Mouse (Mus musculus) bone marrow macrophage, adult 2 months (primary cell): ENCODE measurements around the gene Hist1h2ap. TPM values are rescaled to one million over a fixed set of nuclear protein-coding genes. Genes with fewer than 3 reads are reported as not detected.

Source experiments
- H3K27ac ChIP-seq: 2 replicates; pipeline ENCODE4 v1.5.1; 2012; ENCODE audit warnings: low read depth, low read length; ENCODE audit not compliant: insufficient read depth
- H3K4me1 ChIP-seq: 2 replicates; pipeline ENCODE4 v1.6.1; 2012; ENCODE audit warnings: low read length; ENCODE audit not compliant: control insufficient read depth, insufficient read depth
- H3K4me3 ChIP-seq: 2 replicates; pipeline ENCODE4 v1.5.1; 2012; ENCODE audit warnings: mild to moderate bottlenecking, low read length, moderate library complexity; ENCODE audit not compliant: insufficient read depth
- CTCF ChIP-seq: IDR thresholded peaks from 2 replicates; pipeline ENCODE4 v1.5.1; 2012; ENCODE audit warnings: low read depth, mild to moderate bottlenecking, low read length, moderate library complexity
- POLR2A ChIP-seq: IDR thresholded peaks from 2 replicates; pipeline ENCODE4 v1.6.1; 2012; ENCODE audit warnings: mild to moderate bottlenecking, low read depth, low read length, borderline replicate concordance
- polyA plus RNA-seq: library from polyadenylated mRNA; stranded (reverse); fragments of >200 nt; gene quantifications from 2 replicates; pipeline ENCODE4 v1.2.4, GENCODE M21; 2012; ENCODE audit not compliant: missing spikeins, insufficient read depth, insufficient read length

Hist1h2ap gene
- polyA plus RNA-seq, 1 experiment, result 14.7 TPM

DNA sequence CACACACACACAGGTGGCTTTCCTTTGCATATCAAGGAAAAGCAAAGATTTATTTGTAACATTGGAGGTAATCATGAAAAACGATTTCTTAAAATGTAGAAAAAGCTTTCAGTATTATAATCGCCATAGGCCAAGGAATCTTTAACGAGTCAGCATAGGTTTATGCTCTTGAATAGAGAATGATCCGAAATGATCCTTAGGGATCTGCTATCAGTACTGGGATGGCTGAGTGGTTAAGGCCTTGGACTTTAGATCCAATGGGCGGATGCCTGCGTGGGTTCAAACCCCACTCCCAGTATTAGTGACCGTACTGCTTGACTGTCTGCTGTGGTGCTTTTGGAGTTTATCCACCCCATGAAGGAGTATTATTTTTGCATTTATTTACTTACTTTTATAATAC, 37.7 kb downstream of the Hist1h2ap start:
- TF ChIP-seq POLR2A, result no peak
- no peak for TF ChIP-seq CTCF

DNA sequence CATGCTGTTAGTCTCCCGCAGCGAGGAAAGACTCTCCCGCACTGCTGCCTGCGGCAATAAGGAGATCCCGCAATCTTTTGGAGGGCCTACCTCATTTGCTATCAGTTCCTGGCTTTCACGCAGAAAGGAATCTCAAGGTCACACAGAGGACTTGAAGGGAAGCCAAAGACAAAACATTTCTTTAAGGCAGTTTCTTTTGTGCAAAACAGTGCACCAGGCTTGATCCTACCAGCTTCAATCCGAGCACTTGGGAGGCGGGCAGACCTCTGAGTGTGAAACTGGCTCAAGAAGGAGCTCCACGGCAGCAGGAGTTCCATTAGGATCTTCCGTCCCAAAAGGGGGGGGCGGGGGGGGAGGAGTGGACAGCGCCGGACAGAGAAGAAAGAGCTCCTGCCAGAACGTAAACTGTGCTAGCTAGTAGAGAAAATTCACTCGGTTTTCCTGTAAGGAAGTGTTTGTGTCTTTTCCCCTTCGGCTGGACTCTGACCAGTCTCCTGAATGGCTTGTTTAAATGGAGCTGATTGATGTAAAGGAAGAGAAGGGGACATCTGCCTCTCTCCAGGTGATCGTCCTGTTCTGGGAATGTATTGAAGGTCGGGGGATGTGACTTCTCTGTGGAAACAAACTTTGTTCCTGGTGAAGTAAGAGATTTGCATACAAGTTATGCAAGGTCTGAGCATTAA, 42.6 kb downstream of the Hist1h2ap start:
- H3K27ac ChIP-seq, result no peak overlapping the region
- TF ChIP-seq POLR2A (no peak), CTCF (no peak)
- H3K4me1 ChIP-seq, result peaks cover 18% of the 10 kb centered on the region
- no peak overlapping the region for H3K4me3 ChIP-seq

More for the DNA sequence above, 37.7 kb downstream of the Hist1h2ap start:
- Histone ChIP-seq H3K4me3 (no peak overlapping the region), H3K27ac (no peak overlapping the region), H3K4me1 (peaks cover 6% of the 10 kb centered on the region)

DNA sequence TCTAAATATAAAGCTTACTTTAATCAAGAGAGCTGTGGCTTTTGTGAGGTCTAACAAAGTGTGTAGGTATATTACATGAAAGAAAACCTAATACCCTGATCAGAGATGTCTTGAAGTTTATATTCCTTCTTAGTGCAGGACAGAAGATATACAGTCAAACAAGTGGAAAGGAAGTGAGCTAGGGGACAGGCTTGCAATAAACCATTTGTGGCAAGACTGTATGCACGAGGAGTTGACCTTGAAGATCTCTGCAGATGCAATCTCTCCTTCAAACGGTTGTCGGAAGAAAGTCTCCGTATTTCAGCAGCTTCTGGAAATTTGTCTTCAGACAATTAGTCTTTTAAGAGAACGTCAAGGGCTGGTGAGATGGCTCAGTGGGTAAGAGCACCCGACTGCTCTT, 43.4 kb downstream of the Hist1h2ap start:
- no peak overlapping the region for H3K4me3 ChIP-seq
- TF ChIP-seq POLR2A (no peak), CTCF (no peak)
- H3K4me1 ChIP-seq, result peaks cover 20% of the 10 kb centered on the region
- H3K27ac ChIP-seq, result no peak overlapping the region

DNA sequence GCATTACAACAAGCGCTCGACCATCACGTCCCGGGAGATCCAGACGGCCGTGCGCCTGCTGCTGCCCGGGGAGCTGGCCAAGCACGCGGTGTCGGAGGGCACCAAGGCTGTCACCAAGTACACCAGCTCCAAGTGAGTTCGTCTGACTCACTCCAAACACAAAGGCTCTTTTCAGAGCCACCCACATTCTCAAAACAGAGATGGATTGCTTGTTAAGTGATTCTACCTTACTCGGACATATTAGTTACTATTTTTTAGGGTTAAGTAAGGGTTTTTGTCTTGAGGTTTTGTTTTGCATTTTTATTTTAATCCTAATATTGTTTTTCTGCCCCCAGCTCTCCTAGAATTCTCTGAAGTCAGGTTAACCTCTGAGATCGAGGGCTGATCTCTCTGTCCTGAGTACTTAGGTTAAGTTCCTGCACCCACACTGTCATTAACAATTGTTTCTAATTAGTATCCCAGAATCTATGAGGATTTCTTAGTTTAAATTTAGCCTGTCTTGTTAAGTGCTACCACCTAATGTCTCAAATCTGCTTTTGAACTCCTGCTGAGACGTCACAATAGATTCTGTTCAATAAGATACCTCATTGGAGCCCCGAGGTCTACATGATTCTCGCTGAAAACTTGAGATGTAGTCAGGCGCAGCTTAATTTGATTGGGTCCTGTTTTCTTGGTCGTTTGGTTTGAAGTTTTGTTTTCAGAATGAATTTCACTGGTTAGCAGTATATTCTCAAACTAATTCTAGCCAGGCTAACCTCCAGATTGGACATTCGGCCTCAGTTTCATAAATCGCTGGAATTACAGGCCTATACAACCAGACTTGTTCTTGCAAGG, 45.3 kb downstream of the Hist1h2ap start:
- TF ChIP-seq POLR2A, result no peak
- no peak for TF ChIP-seq CTCF

DNA sequence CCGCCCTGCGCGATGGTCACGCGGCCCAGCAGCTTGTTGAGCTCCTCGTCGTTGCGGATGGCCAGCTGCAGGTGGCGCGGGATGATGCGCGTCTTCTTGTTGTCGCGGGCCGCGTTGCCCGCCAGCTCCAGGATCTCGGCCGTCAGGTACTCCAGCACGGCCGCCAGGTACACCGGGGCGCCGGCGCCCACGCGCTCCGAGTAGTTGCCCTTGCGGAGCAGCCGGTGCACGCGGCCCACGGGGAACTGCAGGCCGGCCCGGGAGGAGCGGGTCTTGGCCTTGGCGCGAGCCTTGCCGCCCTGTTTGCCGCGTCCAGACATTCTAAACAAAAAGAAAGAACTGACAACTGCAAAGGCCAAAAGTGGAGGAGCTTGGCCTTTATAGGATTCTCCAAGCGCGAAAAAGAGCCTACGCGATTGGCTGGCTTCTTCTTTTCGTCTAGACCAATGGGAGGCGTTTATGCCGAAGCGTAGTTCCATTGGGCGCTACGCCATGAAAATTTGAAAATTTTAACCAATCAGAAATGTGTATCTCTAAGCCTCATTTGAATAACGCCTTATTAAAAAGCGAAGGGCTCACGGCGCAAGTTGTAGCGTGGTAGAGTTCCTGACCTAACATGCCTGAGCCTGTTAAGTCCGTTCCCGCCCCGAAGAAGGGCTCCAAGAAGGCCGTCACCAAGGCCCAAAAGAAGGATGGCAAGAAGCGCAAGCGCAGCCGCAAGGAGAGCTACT, 46.2 kb downstream of the Hist1h2ap start, which contains the start of the genes Hist1h2an and Hist1h2bp:
Gene Hist1h2an, minus strand, starts transcription at position 320 of the 731 bp plus-strand sequence.
Gene Hist1h2bp, plus strand, starts transcription at position 563 of the 731 bp plus-strand sequence.
- Histone ChIP-seq H3K4me1 (peaks cover 23% of the 10 kb centered on the region), H3K4me3 (peak within 1 kb of the TSS; percentile 58), H3K27ac (peak within 1 kb of the TSS; percentile 86)

More for the DNA sequence above, 45.3 kb downstream of the Hist1h2ap start:
- H3K27ac ChIP-seq, result peak overlapping the region; percentile 67
- peaks cover 24% of the 10 kb centered on the region for H3K4me1 ChIP-seq
- H3K4me3 ChIP-seq, result peak overlapping the region; percentile 38

DNA sequence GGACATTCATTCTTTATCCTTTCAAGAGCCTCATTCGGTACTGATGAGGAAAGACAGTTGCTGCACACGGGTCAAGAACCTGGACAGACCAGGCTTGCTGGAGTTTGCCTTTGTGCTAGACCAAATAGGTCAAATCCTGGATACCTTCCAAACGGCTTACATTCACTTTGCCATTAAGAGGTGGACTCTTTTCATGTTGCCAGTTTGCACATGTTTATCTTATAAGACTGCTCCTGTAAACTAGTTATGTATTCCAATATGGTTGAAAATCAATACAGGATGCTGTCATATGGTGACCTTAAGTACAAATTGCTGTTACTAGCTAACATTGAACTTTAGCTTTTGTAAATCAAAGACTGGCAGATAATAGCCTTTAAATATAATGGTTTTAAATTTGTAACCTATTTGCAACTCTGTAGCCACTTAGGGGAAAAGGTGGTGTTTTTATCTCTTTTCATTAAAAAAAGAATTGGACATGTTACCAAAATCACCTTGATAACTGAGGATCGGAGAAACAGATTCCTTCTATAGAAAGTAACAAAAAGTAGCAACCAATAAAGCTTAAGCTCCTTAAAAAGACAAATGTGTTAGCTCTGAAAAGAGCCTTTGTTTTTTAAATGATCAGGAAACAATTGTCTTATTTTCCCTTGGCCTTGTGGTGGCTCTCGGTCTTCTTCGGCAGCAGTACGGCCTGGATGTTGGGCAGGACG, 47.0 kb downstream of the Hist1h2ap start:
- Histone ChIP-seq H3K27ac (peak overlapping the region; percentile 86), H3K4me1 (peaks cover 18% of the 10 kb centered on the region)
- TF ChIP-seq CTCF (no peak), POLR2A (no peak)

DNA sequence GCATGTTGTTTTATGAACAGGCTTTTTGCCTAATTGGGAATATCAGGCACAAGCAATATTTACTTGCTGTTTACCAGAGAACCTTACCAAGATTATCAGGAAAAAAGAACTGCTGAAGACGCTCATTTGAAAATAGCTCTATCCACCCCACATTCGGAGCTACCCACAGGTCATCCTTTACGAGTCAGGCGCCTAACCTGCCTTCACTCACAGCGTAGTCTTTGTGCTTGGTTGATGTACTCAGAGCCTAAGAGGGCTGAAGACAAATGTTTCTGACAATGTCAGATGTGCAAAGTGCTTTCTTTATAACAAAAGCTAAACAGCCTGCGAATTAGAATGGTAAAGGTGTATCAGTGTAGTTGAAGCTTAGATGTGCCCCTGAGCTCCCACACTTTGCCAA, 49.0 kb downstream of the Hist1h2ap start:
- peak overlapping the region; percentile 89 for H3K27ac ChIP-seq
- peaks cover 20% of the 10 kb centered on the region for H3K4me1 ChIP-seq
- H3K4me3 ChIP-seq, result no peak overlapping the region
- TF ChIP-seq POLR2A (no peak), CTCF (no peak)

More for the DNA sequence above, 47.0 kb downstream of the Hist1h2ap start:
- peak overlapping the region; percentile 58 for H3K4me3 ChIP-seq

DNA sequence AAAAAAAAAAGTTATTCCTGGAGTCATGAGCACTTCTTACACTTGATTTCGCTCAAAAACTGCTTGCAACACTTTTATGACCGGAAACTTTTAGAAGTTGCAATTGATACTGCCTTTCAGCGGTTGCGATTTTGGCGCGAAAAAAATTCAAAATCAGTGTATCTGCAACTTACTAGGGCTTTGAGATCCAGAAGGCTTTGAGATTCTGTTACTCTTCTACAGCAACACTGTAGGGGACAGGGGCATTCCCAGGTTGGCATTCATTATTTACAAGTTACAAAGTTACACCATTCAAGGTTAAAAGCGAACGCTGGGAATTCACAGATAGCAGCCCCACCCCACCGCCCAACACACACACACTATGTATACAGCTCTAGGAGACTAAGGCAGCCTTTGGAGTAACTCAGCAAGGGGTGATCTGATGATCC, 49.6 kb downstream of the Hist1h2ap start:
- Histone ChIP-seq H3K4me3 (peak overlapping the region; percentile 18), H3K27ac (peak overlapping the region; percentile 89), H3K4me1 (peaks cover 20% of the 10 kb centered on the region)

DNA sequence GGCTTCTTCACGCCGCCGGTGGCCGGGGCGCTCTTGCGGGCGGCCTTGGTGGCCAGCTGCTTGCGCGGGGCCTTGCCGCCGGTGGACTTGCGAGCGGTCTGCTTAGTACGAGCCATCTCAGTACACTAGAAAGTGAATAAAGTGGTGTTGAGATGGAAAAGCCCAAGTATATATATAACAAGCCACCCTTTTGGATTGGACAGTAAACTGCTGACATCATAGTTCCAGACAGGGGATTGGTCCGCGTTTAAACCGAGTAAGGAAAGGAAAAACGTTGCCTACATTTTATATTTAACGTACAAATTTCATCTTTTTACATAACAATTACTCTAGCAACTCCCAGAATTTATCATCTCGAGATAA, 50.1 kb downstream of the Hist1h2ap start, which contains the start of gene Hist1h3i:
Gene Hist1h3i, minus strand, starts transcription at position 116 of the 363 bp plus-strand sequence.
- peak within 1 kb of the TSS; percentile 62 for H3K4me3 ChIP-seq
- no peak for TF ChIP-seq POLR2A
- TF ChIP-seq CTCF, result no peak
- peak within 1 kb of the TSS; percentile 89 for H3K27ac ChIP-seq
- peaks cover 17% of the 10 kb centered on the region for H3K4me1 ChIP-seq

More for the DNA sequence above, 49.6 kb downstream of the Hist1h2ap start:
- no peak for TF ChIP-seq POLR2A
- TF ChIP-seq CTCF, result no peak

Other genes starting within 250 kb of the Hist1h2ap start
- gene Olfr1362, start 219.5 kb downstream of the Hist1h2ap start, polyA plus RNA-seq, result not detected in 2 replicates
- not detected in 2 replicates for gene Olfr11, start 191.0 kb downstream of the Hist1h2ap start, polyA plus RNA-seq
- gene Olfr1361, start 170.1 kb downstream of the Hist1h2ap start, polyA plus RNA-seq, result 0.48 TPM in 1 of 2 replicates, not detected in the other
- gene Olfr1360, start 156.1 kb downstream of the Hist1h2ap start, polyA plus RNA-seq, result not detected in 2 replicates
- gene Olfr1359, start 135.4 kb downstream of the Hist1h2ap start, polyA plus RNA-seq, result not detected in 2 replicates
- gene Hist1h2bl, start 117.4 kb downstream of the Hist1h2ap start, polyA plus RNA-seq, result not detected in 2 replicates
- gene Hist1h2ai, start 117.1 kb downstream of the Hist1h2ap start, polyA plus RNA-seq, result 4.0 TPM in 1 of 2 replicates, not detected in the other
- gene Hist1h3h, start 115.8 kb downstream of the Hist1h2ap start, polyA plus RNA-seq, result 6.9 TPM in 1 of 2 replicates, not detected in the other
- 2.1 TPM in 1 of 2 replicates, not detected in the other for gene Hist1h2bm, start 111.5 kb downstream of the Hist1h2ap start, polyA plus RNA-seq
- gene Hist1h4j, start 98.4 kb downstream of the Hist1h2ap start, polyA plus RNA-seq, result 1.8 and 2.7 TPM in 2 replicates
- gene Hist1h4k, start 83.0 kb downstream of the Hist1h2ap start, polyA plus RNA-seq, result 3.6 and 8.9 TPM in 2 replicates
- 4.9 and 9.5 TPM in 2 replicates for gene Hist1h2ak, start 79.7 kb downstream of the Hist1h2ap start, polyA plus RNA-seq
- 7.1 and 7.3 TPM in 2 replicates for gene Hist1h2bn, start 79.4 kb downstream of the Hist1h2ap start, polyA plus RNA-seq
- gene Hist1h1b, start 52.9 kb downstream of the Hist1h2ap start, polyA plus RNA-seq, result 0.82 and 2.1 TPM in 2 replicates
- gene Hist1h3i, start 50.1 kb downstream of the Hist1h2ap start, polyA plus RNA-seq, result 3.9 and 4.4 TPM in 2 replicates
- gene Hist1h2an, start 46.3 kb downstream of the Hist1h2ap start, polyA plus RNA-seq, result not detected in 2 replicates
- gene Hist1h2bp, start 46.0 kb downstream of the Hist1h2ap start, polyA plus RNA-seq, result not detected in 2 replicates
- 3.2 and 6.5 TPM in 2 replicates for gene Hist1h2bq, start 23.3 kb downstream of the Hist1h2ap start, polyA plus RNA-seq
- gene Hist1h2ao, start 23.0 kb downstream of the Hist1h2ap start, polyA plus RNA-seq, result not detected in 2 replicates
- 5.2 and 6.8 TPM in 2 replicates for gene Hist1h4m, start 21.8 kb downstream of the Hist1h2ap start, polyA plus RNA-seq
- not detected in 2 replicates for gene Hist1h4n, start 1.3 kb downstream of the Hist1h2ap start, polyA plus RNA-seq
- gene Hist1h2br, start 236 bp upstream of the Hist1h2ap start, polyA plus RNA-seq, result 4.5 and 8.6 TPM in 2 replicates
- 0.25 and 0.76 TPM in 2 replicates for gene Zfp184, start 111.6 kb upstream of the Hist1h2ap start, polyA plus RNA-seq
- not detected in 2 replicates for gene Pom121l2, start 147.7 kb upstream of the Hist1h2ap start, polyA plus RNA-seq
- gene Prss16, start 176.2 kb upstream of the Hist1h2ap start, polyA plus RNA-seq, result 3.0 and 3.4 TPM in 2 replicates
- not detected in 2 replicates for gene Hist1h2ah, start 202.1 kb upstream of the Hist1h2ap start, polyA plus RNA-seq
- 2.9 and 5.5 TPM in 2 replicates for gene Hist1h2bk, start 202.4 kb upstream of the Hist1h2ap start, polyA plus RNA-seq
- gene Hist1h4i, start 207.9 kb upstream of the Hist1h2ap start, polyA plus RNA-seq, result 7.5 and 8.2 TPM in 2 replicates
- 5.0 and 7.4 TPM in 2 replicates for gene Hist1h2ag, start 209.4 kb upstream of the Hist1h2ap start, polyA plus RNA-seq
- 1.4 and 4.4 TPM in 2 replicates for gene Hist1h2bj, start 209.7 kb upstream of the Hist1h2ap start, polyA plus RNA-seq